ENCODE assay signal across 23 mouse cellular contexts in the genomic region with DNA sequence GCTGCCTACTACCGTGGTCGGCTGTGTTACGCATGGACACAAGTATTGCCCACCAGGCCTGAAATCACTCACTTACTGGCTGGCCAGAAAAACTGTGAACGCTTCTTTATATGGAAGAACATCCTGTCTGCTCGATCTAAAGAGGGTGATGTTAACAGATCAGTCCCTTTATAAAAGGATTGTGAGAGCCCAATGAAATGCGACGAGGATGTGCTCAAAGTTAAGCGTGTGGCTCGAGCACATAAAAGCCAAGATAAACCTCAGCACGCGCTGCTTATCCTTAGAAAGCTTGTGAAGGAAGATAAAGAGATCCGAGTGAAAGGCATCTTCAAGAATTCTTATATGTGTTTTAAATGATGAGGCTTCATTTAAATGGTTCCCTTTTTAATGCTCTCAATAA.
"Had no signal": no experiment of that assay in that cellular context is flagged by ENCODE, and none has a peak within 500 bp of the region (broad histone marks: within the 10 kb centered on the region; RNA-seq: fewer than 3 reads in every experiment).

No protein-coding gene starts in this region.

- H3K9ac ChIP-seq: limb, embryonic 13.5 days; liver, embryonic 12.5 days; liver, embryonic 15.5 days; lung, embryonic 15.5 days; midbrain, embryonic 12.5 days; neural tube, embryonic 13.5 days had no signal

- H3K9me3 ChIP-seq: limb, embryonic 10.5 days; limb, embryonic 13.5 days; liver, embryonic 12.5 days; liver, embryonic 15.5 days; lung, embryonic 15.5 days; midbrain, embryonic 12.5 days; neural tube, embryonic 13.5 days had no signal

- H3K27ac ChIP-seq: kidney, postnatal 0 days; layer of hippocampus, adult 2 months; limb, embryonic 10.5 days; limb, embryonic 13.5 days; liver, embryonic 12.5 days; liver, embryonic 15.5 days; lung, embryonic 15.5 days; midbrain, embryonic 12.5 days; neural tube, embryonic 13.5 days; stomach, postnatal 0 days had no signal

- H3K4me1 ChIP-seq: liver, embryonic 12.5 days; liver, embryonic 15.5 days; lung, embryonic 15.5 days had no signal

- H3K4me3 ChIP-seq: layer of hippocampus, adult 2 months; limb, embryonic 10.5 days; limb, embryonic 13.5 days; liver, embryonic 12.5 days; liver, embryonic 15.5 days; lung, embryonic 15.5 days; midbrain, embryonic 12.5 days; neural tube, embryonic 13.5 days had no signal

- DNase-seq: kidney, adult 18-20 months; kidney, adult 9 months; kidney, postnatal 25 days; layer of hippocampus, adult 9-11 months; liver; lung, adult 18-20 months; lung, postnatal 14 days; lung, postnatal 4 days; retina, postnatal 1 day; right cerebral cortex, postnatal 25 days; spleen, adult 18-20 months; thymus, postnatal 36 days had no signal

- H3K27me3 ChIP-seq: limb, embryonic 13.5 days; liver, embryonic 12.5 days; liver, embryonic 15.5 days; lung, embryonic 15.5 days; midbrain, embryonic 12.5 days; neural tube, embryonic 13.5 days had no signal

- H3K36me3 ChIP-seq: limb, embryonic 10.5 days; liver, embryonic 12.5 days; lung, embryonic 15.5 days; neural tube, embryonic 13.5 days had no signal

- H3K4me2 ChIP-seq: limb, embryonic 13.5 days; liver, embryonic 12.5 days; liver, embryonic 15.5 days; lung, embryonic 15.5 days; midbrain, embryonic 12.5 days; neural tube, embryonic 13.5 days had no signal

- ATAC-seq: intestine, embryonic 16.5 days; liver, embryonic 12.5 days had no signal
